Mouse (Mus musculus) left cerebral cortex, adult 8-10 months (tissue): ENCODE data around the gene Cass4. TPM values are rescaled to one million over a fixed set of nuclear protein-coding genes. Genes with fewer than 3 reads are reported as not detected.

Source experiments
- DNase-seq, 2 experiments: peaks; one replicate each; pipeline ENCODE4 v3.0.0; 2022; ENCODE audit warnings: low spot score in 2 of 2
- total RNA-seq, 4 experiments: library from RNA; stranded (reverse); gene quantifications; 2 replicates each; pipeline ENCODE4 v1.2.4; 2022

Gene Cass4
- total RNA-seq, 4 experiments from 2014 or later = 0.19 to 0.46 (median 0.37) TPM

GRCm38 (mm10) chr2:172439843-172440639, 46.4 kb downstream of the Cass4 start, which contains the start of gene Rtf2:
Gene Rtf2, plus strand, starts transcription at chr2:172440556.
- peak; percentile 99 for DNase-seq

- DNase-seq = no peak
These were observed 47.0 kb downstream of the Cass4 start for GRCm38 (mm10) chr2:172440640-172441005.

DNA sequence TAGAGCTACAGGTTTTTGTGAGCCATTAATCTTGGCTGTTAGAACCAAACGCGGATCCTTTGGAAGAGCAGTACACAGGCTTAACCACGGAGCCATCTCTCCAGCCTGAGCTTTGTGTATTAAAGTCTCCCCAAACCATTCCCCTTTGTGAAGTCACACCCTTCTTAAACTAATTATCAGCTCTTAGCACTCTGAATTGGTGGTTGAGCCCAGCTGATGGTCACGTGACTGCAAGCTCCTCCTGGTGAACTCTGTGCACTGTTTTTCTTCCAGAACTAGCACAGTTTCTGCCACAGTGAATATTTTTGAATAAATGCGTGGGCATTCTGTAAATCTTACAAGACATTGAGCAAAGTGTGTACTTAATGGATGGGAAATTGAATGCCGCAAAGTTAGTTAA, 47.6 kb downstream of the Cass4 start:
- DNase-seq = no peak

DNA sequence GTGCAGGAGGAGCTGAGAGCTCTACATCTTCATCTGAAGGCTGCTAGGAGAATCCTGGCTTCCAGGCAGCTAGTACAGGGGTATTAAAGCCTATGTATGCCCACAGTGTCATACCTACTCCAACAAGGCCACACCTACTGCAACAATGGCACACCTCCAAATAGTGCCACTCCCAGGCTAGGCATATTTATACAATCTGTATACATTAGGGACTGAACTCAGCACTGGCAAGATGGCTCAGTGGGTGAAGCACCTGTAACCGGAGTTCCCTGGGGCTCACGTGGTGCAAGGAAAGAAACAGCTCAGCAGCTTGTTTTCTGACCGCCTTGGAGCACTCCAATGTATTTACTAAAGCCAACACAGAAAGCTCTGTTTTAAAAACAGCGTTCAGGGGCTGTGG, 52.0 kb downstream of the Cass4 start:
- no peak for DNase-seq

GRCm38 (mm10) chr2:172447317-172447716, 53.7 kb downstream of the Cass4 start:
- DNase-seq = no peak

- DNase-seq = no peak
These were observed 54.7 kb downstream of the Cass4 start for GRCm38 (mm10) chr2:172448329-172448728.

GRCm38 (mm10) chr2:172450640-172451039, 57.0 kb downstream of the Cass4 start:
- DNase-seq = no peak

- no peak for DNase-seq
These were observed 58.4 kb downstream of the Cass4 start for GRCm38 (mm10) chr2:172452031-172452430.

DNA sequence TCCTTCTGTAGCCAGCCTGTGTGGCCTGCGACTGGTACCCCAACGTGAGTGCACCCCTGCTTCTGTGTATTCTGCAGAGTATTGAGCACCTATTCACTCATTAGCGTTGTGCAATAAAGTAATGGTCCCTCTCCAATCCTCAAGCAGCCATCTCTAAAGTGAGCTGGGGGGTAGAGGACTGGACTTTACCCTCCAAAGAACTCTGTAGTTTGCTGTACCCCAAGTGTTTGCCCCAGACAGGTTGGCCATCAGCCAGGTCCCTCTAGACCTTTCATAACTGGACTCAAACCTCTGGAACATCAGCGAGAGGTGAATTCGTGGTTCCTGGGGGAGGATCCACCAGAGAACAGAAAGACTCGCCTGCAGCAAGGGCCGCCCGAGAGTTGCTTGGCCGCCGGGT, 58.9 kb downstream of the Cass4 start:
- DNase-seq = no peak

- DNase-seq = no peak
These were observed 64.9 kb downstream of the Cass4 start, which contains the start of gene Gcnt7 for GRCm38 (mm10) chr2:172458496-172458895. Gene Gcnt7, minus strand, starts transcription at chr2:172458596.

- no peak for DNase-seq
These were observed 67.1 kb downstream of the Cass4 start for GRCm38 (mm10) chr2:172460647-172461046.

DNA sequence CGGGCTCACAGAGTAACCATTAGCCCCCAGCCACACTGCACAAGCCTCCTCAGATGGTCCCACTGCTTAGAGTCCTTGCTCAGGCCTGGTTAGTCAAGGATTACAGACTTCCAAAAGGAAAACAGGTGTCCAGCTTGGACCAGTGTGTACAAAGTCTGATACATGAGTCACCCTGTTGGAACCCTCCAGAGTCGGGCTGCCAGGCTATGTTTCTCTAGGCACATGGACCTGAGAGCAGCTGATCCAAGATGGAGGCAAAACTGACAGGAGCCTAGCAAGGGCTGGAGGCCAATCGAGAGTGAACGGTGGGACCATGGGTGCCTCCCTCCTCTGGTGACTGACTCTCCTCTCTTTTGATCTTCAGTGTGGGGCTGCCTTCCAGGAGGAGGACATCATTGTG, 69.2 kb downstream of the Cass4 start:
- DNase-seq = no peak

DNA sequence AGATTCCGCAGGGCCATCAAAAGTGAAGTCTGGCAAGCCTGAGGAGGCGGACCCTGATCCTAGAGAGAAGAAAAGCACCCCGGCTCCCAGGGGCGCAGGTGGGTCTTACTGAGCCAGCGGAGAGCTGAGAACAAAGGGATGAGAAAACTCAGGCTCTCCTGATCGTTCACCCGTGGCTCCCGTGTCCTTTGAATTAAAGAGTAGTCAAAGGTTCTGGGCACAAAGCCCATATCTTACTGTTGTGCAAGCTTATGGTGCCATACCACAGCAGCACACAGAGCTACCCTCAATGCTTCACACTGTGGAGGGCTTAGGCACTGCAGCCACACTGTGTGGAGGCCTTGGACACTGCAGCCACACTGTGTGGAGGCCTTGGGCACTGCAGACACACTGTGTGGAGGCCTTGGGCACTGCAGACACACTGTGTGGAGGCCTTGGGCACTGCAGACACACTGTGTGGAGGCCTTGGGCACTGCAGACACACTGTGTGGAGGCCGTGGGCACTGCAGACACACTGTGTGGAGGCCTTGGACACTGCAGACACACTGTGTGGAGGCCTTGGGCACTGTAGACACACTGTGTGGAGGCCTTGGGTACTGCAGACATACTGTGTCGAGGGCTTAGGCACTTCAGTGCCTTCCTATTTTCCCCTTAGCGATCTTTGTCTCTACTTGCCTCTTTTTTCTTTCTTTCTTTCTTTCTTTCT, 73.0 kb downstream of the Cass4 start:
- no peak for DNase-seq

GRCm38 (mm10) chr2:172467206-172467605, 73.6 kb downstream of the Cass4 start:
- no peak for DNase-seq

DNA sequence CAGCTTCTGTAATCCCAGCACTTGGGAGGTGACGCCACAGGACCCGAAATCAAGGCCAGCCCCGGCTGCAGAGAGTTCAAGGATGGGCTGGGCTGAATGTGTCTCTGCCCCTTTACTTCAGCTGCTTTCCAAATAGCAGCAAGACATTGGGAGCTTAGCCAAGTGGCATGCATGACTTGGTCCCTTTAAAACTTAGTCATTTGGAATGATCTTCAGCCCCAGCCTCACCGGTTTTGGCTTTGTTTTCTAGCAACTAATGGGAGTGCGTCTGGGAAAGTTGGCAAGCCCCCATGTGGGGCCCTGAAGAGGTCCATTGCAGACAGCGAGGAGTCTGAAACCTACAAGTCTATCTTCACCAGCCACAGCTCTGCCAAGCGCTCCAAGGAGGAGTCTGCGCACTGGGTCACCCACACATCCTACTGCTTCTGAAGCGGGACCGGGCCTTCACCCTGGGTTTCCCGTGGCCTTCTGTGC, 74.8 kb downstream of the Cass4 start:
- no peak for DNase-seq

- no peak for DNase-seq
These were observed 78.7 kb downstream of the Cass4 start, which contains the start of gene Fam209 for GRCm38 (mm10) chr2:172472318-172472717. Gene Fam209, plus strand, starts transcription at chr2:172472520.

- no peak for DNase-seq
These were observed 80.0 kb downstream of the Cass4 start for GRCm38 (mm10) chr2:172473591-172473990.

- no peak for DNase-seq
These were observed 81.4 kb downstream of the Cass4 start for GRCm38 (mm10) chr2:172474970-172475369.

DNA sequence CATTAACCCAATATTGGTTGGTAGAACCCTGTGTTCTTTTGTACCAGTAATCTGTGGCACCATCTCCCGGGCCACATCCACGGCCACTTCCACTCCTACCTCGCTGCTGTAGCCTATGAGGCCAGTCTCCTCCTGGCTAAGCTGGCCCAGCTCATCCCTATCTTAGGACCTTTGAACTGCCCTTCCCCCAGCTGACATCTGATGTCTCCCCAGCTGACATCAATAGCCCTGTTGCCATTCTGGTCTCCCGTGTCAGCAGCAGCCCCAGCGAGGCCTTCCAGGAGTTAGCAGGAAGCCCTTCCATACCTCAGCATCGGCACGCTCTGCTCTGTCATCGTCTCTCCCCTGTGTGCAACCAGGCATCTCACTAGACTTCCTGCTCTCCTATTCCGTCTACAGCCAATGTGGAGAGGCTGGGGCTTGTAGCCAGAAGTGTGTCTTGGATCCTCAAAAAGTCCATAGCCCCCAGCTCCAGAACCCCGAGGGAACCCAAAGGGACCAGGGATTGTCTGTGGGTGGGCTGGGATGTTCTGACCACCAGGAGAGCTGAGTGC, 83.2 kb downstream of the Cass4 start:
- no peak for DNase-seq

GRCm38 (mm10) chr2:172477350-172477749, 83.8 kb downstream of the Cass4 start:
- DNase-seq = no peak

- no peak for DNase-seq
These were observed 84.3 kb downstream of the Cass4 start for GRCm38 (mm10) chr2:172477860-172478259.

DNA sequence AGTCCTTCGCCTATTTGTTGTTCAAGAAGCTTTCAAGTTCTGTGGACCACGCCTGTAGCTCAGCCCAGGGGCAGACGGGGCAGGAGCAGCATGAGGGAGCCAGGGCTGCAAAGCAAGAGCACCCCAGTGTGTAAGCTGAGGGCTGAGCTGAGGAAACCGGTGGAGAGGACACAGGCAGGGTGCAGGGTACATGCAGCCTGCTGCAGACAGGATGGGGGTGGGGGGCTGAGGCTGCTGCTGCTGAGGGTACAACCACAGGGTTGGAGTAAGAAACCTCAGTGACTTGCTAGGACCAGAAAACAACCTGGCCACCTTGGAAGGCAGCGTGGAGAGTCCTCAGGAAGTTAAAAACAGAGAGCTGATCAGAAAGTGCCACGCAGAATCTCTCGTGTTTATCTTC, 86.7 kb downstream of the Cass4 start:
- no peak for DNase-seq
